ENCODE assay signal across 19 mouse cellular contexts in the genomic region with DNA sequence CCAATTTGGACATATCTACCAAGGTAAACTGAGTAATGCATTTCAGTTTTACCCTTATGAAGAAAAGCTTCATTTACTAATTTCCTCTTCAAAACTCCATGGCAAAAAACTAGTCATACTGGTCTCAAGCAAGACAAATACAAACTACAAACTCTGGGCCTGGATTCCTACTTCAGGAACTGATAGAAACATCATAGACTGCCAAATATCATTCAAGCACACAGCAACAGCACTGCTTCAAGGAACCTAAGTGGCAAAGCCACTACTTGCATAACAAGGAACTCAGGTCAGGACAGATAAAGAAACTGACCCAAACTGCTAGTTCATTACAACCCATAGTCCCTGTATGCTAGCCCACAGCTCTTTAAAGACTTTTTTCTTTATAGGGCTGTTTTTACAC.
"Had no signal": no experiment of that assay in that cellular context is flagged by ENCODE, and none has a peak within 500 bp of the region (broad histone marks: within the 10 kb centered on the region; RNA-seq: fewer than 3 reads in every experiment).

No protein-coding gene starts in this region.

- H3K4me3 ChIP-seq: lung, embryonic 15.5 days; midbrain, embryonic 10.5 days; midbrain, embryonic 12.5 days; myocyte; neural tube, embryonic 13.5 days; neural tube, embryonic 15.5 days had no signal

- H3K27ac ChIP-seq: liver, embryonic 14.5 days; lung, embryonic 15.5 days; midbrain, embryonic 10.5 days; midbrain, embryonic 12.5 days; neural tube, embryonic 13.5 days; neural tube, embryonic 15.5 days had no signal

- DNase-seq: lung, adult 2 months; lung, postnatal 10 days; lung, postnatal 4 days; midbrain, embryonic 14.5 days; retina, postnatal 1 day; right cerebral cortex, adult 18-20 months; right cerebral cortex, postnatal 25 days; right cerebral cortex, postnatal 4 days; spleen, adult 18-20 months; thymus, adult 18-20 months; thymus, postnatal 14 days; thymus, postnatal 36 days had no signal
